Comparison of ENCODE assay signal across 20 mouse cellular contexts in the genomic region with DNA sequence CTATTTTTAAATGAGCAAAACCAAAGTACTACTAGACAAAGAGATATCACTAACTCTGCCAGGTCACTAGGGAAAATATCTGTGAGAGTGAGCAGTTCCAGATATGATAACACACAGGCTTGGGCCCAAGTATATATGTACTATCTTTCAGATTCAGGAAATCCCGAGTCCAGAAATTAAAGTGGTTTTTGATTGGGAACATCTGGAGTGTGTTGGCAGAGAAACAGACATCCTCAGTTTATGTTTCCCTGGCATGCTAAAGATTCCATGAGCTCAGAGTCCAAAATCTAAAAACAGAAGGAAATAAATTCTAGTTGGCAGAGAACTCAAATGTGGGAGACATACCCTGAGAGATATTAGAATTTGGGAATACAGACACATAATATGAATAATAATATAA. TPM values are rescaled to one million over a fixed set of nuclear protein-coding genes. Genes with fewer than 3 reads are reported as not detected.
DNase-seq lines count a peak whose midpoint lies in the region; ATAC-seq lines count a peak whose summit lies in the region.
"Had no signal": no experiment of that assay in that cellular context is flagged by ENCODE, and none has a peak within 500 bp of the region (broad histone marks: within the 10 kb centered on the region; RNA-seq: fewer than 3 reads in every experiment).

No protein-coding gene starts in this region.

- H3K4me1 ChIP-seq in heart, embryonic 13.5 days: peaks cover 24% of the 10 kb centered on the region
- H3K4me1 ChIP-seq in lung, embryonic 16.5 days (replicated peaks; ENCODE audit: control insufficient read depth, insufficient read depth, low read length): no peaks in the 10 kb centered on the region; the same call in 1 of the 2 replicates
- no peaks in the 10 kb centered on the region for H3K4me1 ChIP-seq in embryonic facial prominence, embryonic 15.5 days
- H3K4me1 ChIP-seq: kidney, embryonic 15.5 days had no signal

- no peak overlapping the region for H3K9ac ChIP-seq in heart, embryonic 13.5 days
- H3K9ac ChIP-seq in lung, embryonic 16.5 days (ENCODE audit: low read length): no peak overlapping the region
- no peak overlapping the region for H3K9ac ChIP-seq in embryonic facial prominence, embryonic 15.5 days
- H3K9ac ChIP-seq: kidney, embryonic 15.5 days; liver, postnatal 0 days had no signal

- no peaks in the 10 kb centered on the region for H3K27me3 ChIP-seq in heart, embryonic 13.5 days (replicated peaks)
- H3K27me3 ChIP-seq in lung, embryonic 16.5 days (ENCODE audit: control insufficient read depth, insufficient read depth, low read depth, low read length): no peaks in the 10 kb centered on the region
- H3K27me3 ChIP-seq in embryonic facial prominence, embryonic 15.5 days: no peaks in the 10 kb centered on the region
- H3K27me3 ChIP-seq: kidney, embryonic 15.5 days had no signal

- H3K27ac ChIP-seq in heart, embryonic 13.5 days (replicated peaks): peak overlapping the region; percentile 41; the same call in 1 of the 2 replicates
- peak overlapping the region; percentile 87 for H3K27ac ChIP-seq in lung, embryonic 16.5 days (ENCODE audit: low read length)
- peak overlapping the region; percentile 31; the same call in 1 of the 2 replicates for H3K27ac ChIP-seq in embryonic facial prominence, embryonic 15.5 days (replicated peaks)
- H3K27ac ChIP-seq: kidney, embryonic 15.5 days had no signal

- no peak overlapping the region for H3K4me2 ChIP-seq in heart, embryonic 13.5 days
- H3K4me2 ChIP-seq in lung, embryonic 16.5 days (ENCODE audit: low read depth, low read length): no peak overlapping the region
- H3K4me2 ChIP-seq in embryonic facial prominence, embryonic 15.5 days (replicated peaks): no peak overlapping the region
- H3K4me2 ChIP-seq: heart, embryonic 11.5 days; kidney, embryonic 15.5 days had no signal

- H3K36me3 ChIP-seq in heart, embryonic 13.5 days: no peaks in the 10 kb centered on the region
- no peaks in the 10 kb centered on the region for H3K36me3 ChIP-seq in lung, embryonic 16.5 days (ENCODE audit: control insufficient read depth, insufficient read depth, low read length)
- H3K36me3 ChIP-seq in embryonic facial prominence, embryonic 15.5 days: no peaks in the 10 kb centered on the region
- H3K36me3 ChIP-seq: kidney, embryonic 15.5 days had no signal

- WGBS in heart, embryonic 13.5 days: 13% methylated on average over 1 of the region's 1 CpGs
- WGBS in lung, embryonic 16.5 days: 30% methylated on average over 1 of the region's 1 CpGs
- WGBS in embryonic facial prominence, embryonic 15.5 days: 21% methylated on average over 1 of the region's 1 CpGs

- H3K4me3 ChIP-seq in heart, embryonic 13.5 days: no peak overlapping the region
- no peak overlapping the region for H3K4me3 ChIP-seq in lung, embryonic 16.5 days (ENCODE audit: low read length)
- no peak overlapping the region for H3K4me3 ChIP-seq in embryonic facial prominence, embryonic 15.5 days (replicated peaks)
- H3K4me3 ChIP-seq: kidney, embryonic 15.5 days had no signal

- ATAC-seq in heart, embryonic 13.5 days (ENCODE audit: extremely low read depth, insufficient number of reproducible peaks, low FRiP score, low TSS enrichment): no peak
- ATAC-seq in lung, embryonic 16.5 days (ENCODE audit: low read depth): peak; percentile 93
- no peak for ATAC-seq in embryonic facial prominence, embryonic 15.5 days (ENCODE audit: insufficient number of reproducible peaks, low FRiP score, low TSS enrichment, low read depth)
- no peak for ATAC-seq in megakaryocyte-erythroid progenitor cell, adult 5-6 weeks (replicated peaks; ENCODE audit: low FRiP score, low TSS enrichment, poor library complexity, severe bottlenecking)
- no peak for ATAC-seq in granulocyte monocyte progenitor cell, adult 5-6 weeks (replicated peaks; ENCODE audit: poor library complexity, severe bottlenecking)
- ATAC-seq: CD4-positive, CD25-positive, alpha-beta regulatory T cell, adult 4 months; hindbrain, embryonic 16.5 days; intestine, embryonic 16.5 days; liver, postnatal 0 days had no signal

- no peak for DNase-seq in heart, postnatal 4 days
- no peak for DNase-seq in lung, adult 18-20 months
- DNase-seq: adrenal gland, postnatal 36 days; cerebellum, adult 8-10 months; gastrocnemius, postnatal 36 days; kidney, postnatal 4 days; liver, postnatal 0 days; right cerebral cortex, postnatal 14 days; spleen, adult 18-20 months; thymus, postnatal 36 days had no signal

- no peaks in the 10 kb centered on the region for H3K9me3 ChIP-seq in heart, embryonic 13.5 days
- H3K9me3 ChIP-seq in lung, embryonic 16.5 days (ENCODE audit: control insufficient read depth, low read length): no peaks in the 10 kb centered on the region
- H3K9me3 ChIP-seq in embryonic facial prominence, embryonic 15.5 days (replicated peaks): no peaks in the 10 kb centered on the region
- H3K9me3 ChIP-seq: kidney, embryonic 15.5 days had no signal

RNA-seq across cellular contexts. Expression of gene Ly86, which starts 16.2 kb away (rescaled TPM):
- polyA plus RNA-seq in heart, embryonic 13.5 days (2015; fragmentation: Nextera tagmentation; extraction: Ambion mirVana): 6.7 and 7.7 TPM in 2 replicates
- 1 to 10 TPM; 1.8 to 2.3 TPM for total RNA-seq in heart, postnatal 4 days (2021)
- polyA plus RNA-seq in lung, embryonic 16.5 days (2015; fragmentation: Nextera tagmentation; extraction: Ambion mirVana): 16.0 and 17.3 TPM in 2 replicates
- polyA plus RNA-seq in embryonic facial prominence, embryonic 15.5 days (2015; fragmentation: Nextera tagmentation; extraction: Ambion mirVana): 12.2 and 13.0 TPM in 2 replicates
- total RNA-seq in megakaryocyte-erythroid progenitor cell, adult 5-6 weeks (2014; fragmentation: Nextera tagmentation): 0.67 and 0.81 TPM in 2 replicates
- 1.6 and 3.5 TPM in 2 replicates for total RNA-seq in megakaryocyte-erythroid progenitor cell, adult 5-6 weeks (2017)
- total RNA-seq in granulocyte monocyte progenitor cell, adult 5-6 weeks (2014; fragmentation: Nextera tagmentation): 195 and 204 TPM in 2 replicates
- 155 and 188 TPM in 2 replicates for total RNA-seq in granulocyte monocyte progenitor cell, adult 5-6 weeks (2017)

Comparison
In these comparisons a context has a peak if more than half of its experiments do, and no peak if none do; other contexts are left out.
1. H3K27ac ChIP-seq: peak in every context shown above with its lines; median percentile 87 in lung, embryonic 16.5 days; 41 in heart, embryonic 13.5 days; 31 in embryonic facial prominence, embryonic 15.5 days.
2. RNA of gene Ly86, which starts 16.2 kb away (total RNA-seq): 155 to 204 TPM in granulocyte monocyte progenitor cell, adult 5-6 weeks; 0.67 to 3.5 TPM in megakaryocyte-erythroid progenitor cell, adult 5-6 weeks and 1.8 to 2.3 TPM in heart, postnatal 4 days; every median in the first group is over 10 times any median in the second.